Mouse (Mus musculus): ENCODE measurements around the gene Il18. TPM values are rescaled to one million over a fixed set of nuclear protein-coding genes. Genes with fewer than 3 reads are reported as not detected.

Il18 gene
- total and polyA plus RNA-seq, 3 experiments, result not detected

GRCm38 (mm10) chr9:50604338-50604737, 49.7 kb downstream of the Il18 start:
- Histone ChIP-seq H3K4me1 (ENCODE audit: control insufficient read depth in 1 of 2, insufficient read depth in 2 of 2, low read length in 2 of 2) (peaks cover 1 to 23% of the 10 kb centered on the region in 2 experiments; a peak in 2 of 4 replicates), H3K4me3 (ENCODE audit: control insufficient read depth in 1 of 2, insufficient read depth in 1 of 2, low read depth in 2 of 2, low read length in 2 of 2) (peak overlapping the region; percentile 80 to 88), H3K79me2 (ENCODE audit: control insufficient read depth, insufficient read depth, low read length, poor library complexity) (peaks cover 49% of the 10 kb centered on the region), H3K36me3 (ENCODE audit: control insufficient read depth in 1 of 2, insufficient read depth in 2 of 2, low read length in 2 of 2) (peaks cover 24 to 28% of the 10 kb centered on the region in 2 experiments), H3K9ac (ENCODE audit: control insufficient read depth, low read depth, low read length, poor library complexity, severe bottlenecking) (peak overlapping the region; percentile 89), H3K27ac (ENCODE audit: control insufficient read depth, low read depth, low read length) (peak overlapping the region; percentile 76), H3K27me3 (ENCODE audit: control insufficient read depth in 1 of 2, insufficient read depth in 2 of 2, low read length in 2 of 2) (no peaks in the 10 kb centered on the region), H3K9me3 (replicated peaks; ENCODE audit: insufficient read depth, low read length) (no peaks in the 10 kb centered on the region)
- DNase-seq (ENCODE audit: low read depth, low spot score), result no peak
- TF ChIP-seq ETS1 (IDR thresholded peaks at IDR 0.05; ENCODE audit: low read depth, low read length) (no peak), POLR2AphosphoS5 (IDR thresholded peaks at IDR 0.05; ENCODE audit: borderline replicate concordance, low read depth, low read length) (no peak), ZMIZ1 (IDR thresholded peaks at IDR 0.05; ENCODE audit: low read depth, low read length) (no peak), CHD1 (IDR thresholded peaks at IDR 0.05; ENCODE audit: low read depth, low read length) (0 out of 2 replicates have a peak, but pooled peaks have one; percentile 48), NELFE (IDR thresholded peaks at IDR 0.05; ENCODE audit: low read depth, low read length) (no peak), GATA1 (IDR thresholded peaks at IDR 0.05; ENCODE audit: low read depth, low read length) (peak; percentile 63), E2F4 (IDR thresholded peaks at IDR 0.05; ENCODE audit: borderline replicate concordance, low read depth, low read length) (no peak), MYC (IDR thresholded peaks at IDR 0.05; ENCODE audit: low read depth, low read length) (no peak), JUND (IDR thresholded peaks at IDR 0.05; ENCODE audit: low read depth, low read length) (no peak), TAL1 (IDR thresholded peaks at IDR 0.05; ENCODE audit: low read length) (no peak), TCF12 (IDR thresholded peaks at IDR 0.05; ENCODE audit: low read depth, low read length) (no peak)

DNA sequence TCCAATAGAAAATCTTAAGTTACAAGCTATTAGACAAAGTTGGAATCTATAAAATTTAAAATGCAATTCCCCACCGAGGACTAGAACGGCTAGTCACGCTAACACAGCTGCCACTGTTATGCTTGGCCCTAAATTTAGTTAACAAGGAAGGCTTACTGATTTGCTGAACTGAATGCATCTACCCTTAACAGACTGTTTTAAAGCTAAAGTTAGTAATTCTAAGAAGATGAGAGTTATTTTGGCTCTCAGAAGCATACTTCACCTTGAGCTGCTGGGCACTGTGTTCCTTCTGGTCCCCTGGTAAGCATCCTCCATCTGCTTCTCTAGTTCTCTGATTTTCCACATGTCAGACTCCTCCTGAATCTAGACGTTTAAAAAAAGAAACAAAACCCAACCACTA, 57.5 kb downstream of the Il18 start:
- no peak overlapping the region for H3K4me3 ChIP-seq (ENCODE audit: control insufficient read depth in 1 of 2, insufficient read depth in 1 of 2, low read depth in 2 of 2, low read length in 2 of 2)
- H3K36me3 ChIP-seq (ENCODE audit: control insufficient read depth in 1 of 2, insufficient read depth in 2 of 2, low read length in 2 of 2), result peaks cover 18 to 20% of the 10 kb centered on the region in 2 experiments
- no peak overlapping the region for H3K27ac ChIP-seq (ENCODE audit: control insufficient read depth, low read depth, low read length)
- no peaks in the 10 kb centered on the region for H3K27me3 ChIP-seq (ENCODE audit: control insufficient read depth in 1 of 2, insufficient read depth in 2 of 2, low read length in 2 of 2)
- TF ChIP-seq MEF2A (IDR thresholded peaks at IDR 0.05; ENCODE audit: extremely low read depth, insufficient replicate concordance, low read depth, low read length, poor library complexity, severe bottlenecking), result no peak
- no peak for TF ChIP-seq ZC3H11A (IDR thresholded peaks at IDR 0.05; ENCODE audit: low read depth, low read length)
- TF ChIP-seq ELF1 (IDR thresholded peaks at IDR 0.05; ENCODE audit: low read depth, low read length), result no peak
- TF ChIP-seq MYC (IDR thresholded peaks at IDR 0.05; ENCODE audit: low read depth, low read length), result no peak
- no peak for TF ChIP-seq POLR2AphosphoS5 (IDR thresholded peaks at IDR 0.05; ENCODE audit: borderline replicate concordance, low read depth, low read length)
- no peak for TF ChIP-seq MAZ (IDR thresholded peaks at IDR 0.05; ENCODE audit: low read depth, low read length)
- no peak for TF ChIP-seq NELFE (IDR thresholded peaks at IDR 0.05; ENCODE audit: low read depth, low read length)
- no peak for TF ChIP-seq E2F4 (IDR thresholded peaks at IDR 0.05; ENCODE audit: borderline replicate concordance, low read depth, low read length)
- TF ChIP-seq MAFK (IDR thresholded peaks at IDR 0.05; ENCODE audit: borderline replicate concordance, low read depth, low read length), result no peak
- no peak for TF ChIP-seq ZNF384 (IDR thresholded peaks at IDR 0.05; ENCODE audit: low read depth, low read length)
- no peak for TF ChIP-seq MYB (IDR thresholded peaks at IDR 0.05; ENCODE audit: low read depth, low read length)
- no peak for TF ChIP-seq CTCF (IDR thresholded peaks at IDR 0.05 in 2 of 3, conservative IDR thresholded peaks at IDR 0.05 in 1 of 3; ENCODE audit: control insufficient read depth in 1 of 3, insufficient read depth in 1 of 3, low read depth in 2 of 3, low read length in 3 of 3, poor library complexity in 1 of 3, severe bottlenecking in 1 of 3)
- no peak for TF ChIP-seq EP300 (IDR thresholded peaks at IDR 0.05; ENCODE audit: low read depth in 1 of 2, low read length in 2 of 2)
- no peaks in the 10 kb centered on the region for H3K9me3 ChIP-seq (replicated peaks; ENCODE audit: insufficient read depth, low read length)
- DNase-seq (ENCODE audit: low read depth, low spot score), result no peak
- H3K79me2 ChIP-seq (ENCODE audit: control insufficient read depth, insufficient read depth, low read length, poor library complexity), result peaks cover 34% of the 10 kb centered on the region
- peaks cover 3 to 4% of the 10 kb centered on the region in 2 experiments; a peak in 3 of 4 replicates for H3K4me1 ChIP-seq (ENCODE audit: control insufficient read depth in 1 of 2, insufficient read depth in 2 of 2, low read length in 2 of 2)
- H3K9ac ChIP-seq (ENCODE audit: control insufficient read depth, low read depth, low read length, poor library complexity, severe bottlenecking), result no peak overlapping the region

Data from MEL (cell line).